Mouse (Mus musculus) layer of hippocampus, adult 9-10 months (tissue): Measurements from ENCODE around the gene Rbbp8nl.

ENCODE experiments used
- DNase-seq: peaks from one replicate; pipeline ENCODE4 v3.0.0; 2022; ENCODE audit warnings: low spot score

Rbbp8nl gene

GRCm38 (mm10) chr2:180257001-180257521 is 32.6 kb downstream of the Rbbp8nl start, which contains the start of gene Rps21:
Gene Rps21, plus strand, starts transcription at chr2:180257377.
- peak; percentile 94 for DNase-seq

DNA sequence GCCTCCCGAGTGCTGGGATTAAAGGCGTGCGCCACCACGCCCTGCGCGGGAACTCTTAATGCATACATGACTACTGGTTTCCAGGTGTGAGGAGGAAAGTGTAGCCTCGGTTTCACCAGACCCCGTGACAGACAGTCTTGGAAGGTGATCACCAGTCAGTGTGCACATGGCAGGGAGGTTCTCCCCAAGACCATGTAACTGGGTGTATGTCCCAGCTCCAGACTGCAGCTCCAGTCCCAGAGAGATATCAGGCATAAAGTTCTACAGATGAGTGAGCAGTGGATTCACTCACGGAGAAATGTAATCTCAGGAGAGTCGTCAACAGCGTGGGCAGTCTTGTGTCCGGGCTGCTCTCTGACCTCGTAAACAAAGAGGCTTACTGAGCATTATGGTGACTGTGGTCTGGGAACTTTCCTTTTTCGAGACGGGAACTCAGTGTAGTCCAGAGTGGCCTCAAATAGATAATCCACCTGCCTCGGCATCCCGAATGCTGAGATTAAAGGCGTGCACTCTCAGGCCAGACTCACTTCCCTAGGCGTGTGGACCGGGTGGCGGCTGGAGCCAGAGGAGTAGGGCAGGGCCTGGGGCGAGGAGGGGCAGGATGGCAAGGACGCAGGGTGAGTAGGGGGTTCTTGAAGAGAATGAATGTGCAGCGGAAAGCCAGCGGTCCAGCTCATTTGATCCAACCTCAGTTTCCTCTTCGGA is 33.2 kb downstream of the Rbbp8nl start:
- DNase-seq, result no peak

DNA sequence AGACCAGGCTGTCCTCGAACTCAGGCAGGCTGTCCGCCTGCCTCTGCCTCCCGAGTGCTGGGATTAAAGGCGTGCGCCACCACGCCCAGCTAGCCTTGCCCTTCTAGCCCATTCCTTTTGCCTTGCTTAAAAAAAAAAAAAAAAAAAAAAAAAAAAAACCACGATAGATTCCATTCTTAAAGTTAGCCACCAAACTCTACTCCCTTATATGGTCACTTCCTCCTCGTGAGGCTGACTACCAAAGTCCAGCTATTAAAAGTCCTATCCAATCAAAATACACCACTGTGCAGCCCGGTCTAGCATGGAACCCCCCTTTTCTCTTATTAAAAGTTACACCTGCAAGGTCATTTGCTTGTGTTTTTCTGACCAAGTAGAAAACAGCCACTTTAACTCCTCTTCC is 34.0 kb downstream of the Rbbp8nl start:
- DNase-seq, result no peak

DNA sequence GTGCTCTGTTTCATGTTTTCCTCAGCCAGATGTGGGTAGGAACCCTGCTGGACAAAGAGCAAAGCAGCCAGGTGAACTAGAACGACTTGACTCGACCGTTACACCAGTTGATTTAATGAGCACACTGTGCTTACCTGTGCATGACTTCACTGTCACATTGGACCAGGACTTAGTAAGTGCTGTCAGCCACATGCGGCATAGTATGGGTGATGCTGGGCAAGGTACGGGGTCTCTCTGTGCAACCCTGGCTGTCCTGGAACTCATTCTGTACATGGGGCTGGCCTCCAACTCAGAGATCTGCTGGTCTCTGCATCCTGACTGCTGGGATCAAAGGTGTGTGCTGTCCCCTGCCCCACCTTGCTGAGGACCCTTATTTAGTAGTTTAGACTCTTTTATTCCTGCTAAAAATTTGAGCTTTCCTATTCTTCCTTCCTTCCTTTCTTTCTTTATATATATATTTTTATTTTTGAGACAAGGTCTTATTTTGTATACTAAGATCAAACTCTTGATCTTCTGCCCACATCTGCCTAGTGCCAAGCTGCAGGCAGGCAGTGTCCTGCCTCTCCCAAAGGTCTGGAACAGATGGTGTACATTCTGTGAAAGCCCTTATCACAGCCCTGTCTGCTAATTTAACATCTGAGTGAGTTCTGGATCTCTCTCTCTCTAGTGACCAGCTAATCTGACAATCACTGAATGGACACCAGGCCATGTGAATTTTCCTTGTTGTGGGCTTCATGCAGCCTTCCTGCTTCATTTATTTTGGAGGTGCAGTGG is 35.1 kb downstream of the Rbbp8nl start:
- no peak for DNase-seq

DNA sequence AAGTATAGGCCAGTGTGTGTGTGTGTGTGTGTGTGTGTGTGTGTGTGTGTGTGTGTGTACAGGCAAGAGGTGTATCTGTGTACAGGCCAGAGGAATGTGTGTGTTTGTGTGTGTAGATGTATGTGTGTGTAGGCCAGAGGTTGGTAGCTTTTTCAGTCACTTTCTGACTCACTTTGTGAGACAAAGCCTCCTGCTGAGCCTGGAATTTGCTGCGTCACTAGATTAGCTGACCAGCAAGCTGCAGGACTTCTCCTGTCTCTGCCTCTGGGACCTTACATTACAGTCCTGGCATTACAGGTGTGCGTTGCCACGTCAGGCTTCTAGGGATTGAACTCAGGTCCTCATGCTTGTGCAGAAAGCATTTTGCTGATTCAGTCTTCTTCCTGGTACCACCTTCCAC is 37.8 kb downstream of the Rbbp8nl start:
- DNase-seq, result no peak

DNA sequence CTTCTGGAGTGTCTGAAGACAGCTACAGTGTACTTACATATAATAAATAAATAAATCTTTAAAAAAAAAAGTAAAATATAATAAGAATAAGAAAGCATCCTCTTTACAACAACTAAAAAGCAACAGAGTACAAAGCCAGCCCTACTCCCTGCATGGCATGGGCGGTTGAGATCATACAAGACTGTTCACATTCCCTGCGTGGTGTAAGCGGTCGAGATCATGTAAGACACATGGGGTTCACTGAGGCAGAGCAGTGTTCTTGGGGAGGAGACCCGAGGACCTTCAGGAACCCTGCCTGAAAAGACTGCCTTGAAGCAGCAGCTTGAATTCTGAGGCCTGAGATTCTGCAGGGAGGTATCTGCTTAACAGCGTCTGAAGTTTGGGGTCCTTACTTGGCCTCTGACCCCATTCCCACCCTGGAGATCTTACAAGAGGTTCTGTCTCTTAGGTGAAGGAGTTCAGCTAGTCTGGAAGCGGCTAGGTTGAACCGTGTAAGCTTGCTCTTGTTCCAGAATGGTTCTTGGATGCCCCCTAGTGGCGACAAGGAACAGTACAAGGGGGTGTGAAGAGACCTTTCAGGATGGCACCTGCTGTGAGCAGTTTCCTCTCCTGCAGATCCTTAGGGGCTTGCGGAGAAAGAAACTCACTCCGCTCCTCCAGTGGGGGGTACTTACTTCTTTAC is 38.6 kb downstream of the Rbbp8nl start:
- no peak for DNase-seq

- DNase-seq, result no peak
Measured at GRCm38 (mm10) chr2:180248947-180249660, 40.6 kb downstream of the Rbbp8nl start.

DNA sequence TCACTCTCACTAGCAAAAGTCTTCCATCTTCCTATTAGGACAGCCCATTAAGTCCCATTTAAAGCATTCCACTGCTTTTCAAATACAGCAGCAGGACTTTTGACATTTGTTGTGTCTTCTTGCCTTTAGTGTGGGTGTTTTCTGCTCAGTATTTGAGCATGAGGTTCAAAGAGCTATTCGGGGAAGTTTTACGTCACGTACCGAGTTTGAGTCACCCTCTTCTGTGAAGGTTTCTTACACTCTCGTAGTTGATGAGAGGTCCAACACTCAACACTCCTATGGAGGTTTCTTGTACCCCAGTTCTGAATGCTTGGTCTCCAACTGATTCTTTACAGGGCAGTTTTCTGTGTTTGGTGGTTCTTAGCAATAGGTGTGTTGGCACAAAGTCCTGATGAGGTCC is 41.8 kb downstream of the Rbbp8nl start:
- DNase-seq, result no peak

DNA sequence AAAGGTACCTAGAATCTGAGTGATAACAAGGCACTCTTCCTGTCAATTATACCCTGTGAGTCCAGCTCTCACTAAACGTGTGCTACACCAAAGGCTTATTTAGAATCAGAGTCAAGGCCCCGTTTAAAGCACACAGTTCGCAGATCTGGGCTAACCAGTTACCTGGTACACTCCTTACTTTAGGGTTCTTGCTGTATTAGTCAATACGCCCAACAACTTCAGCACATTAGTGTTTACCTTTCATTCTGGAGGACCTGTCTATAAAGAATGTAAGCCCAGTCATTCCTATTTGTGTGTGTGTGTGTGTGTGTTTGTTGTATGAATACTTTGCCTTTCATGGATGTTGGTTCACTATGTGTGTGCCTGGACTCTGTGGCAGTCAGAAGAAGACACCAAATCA is 46.6 kb downstream of the Rbbp8nl start:
- DNase-seq, result no peak

DNA sequence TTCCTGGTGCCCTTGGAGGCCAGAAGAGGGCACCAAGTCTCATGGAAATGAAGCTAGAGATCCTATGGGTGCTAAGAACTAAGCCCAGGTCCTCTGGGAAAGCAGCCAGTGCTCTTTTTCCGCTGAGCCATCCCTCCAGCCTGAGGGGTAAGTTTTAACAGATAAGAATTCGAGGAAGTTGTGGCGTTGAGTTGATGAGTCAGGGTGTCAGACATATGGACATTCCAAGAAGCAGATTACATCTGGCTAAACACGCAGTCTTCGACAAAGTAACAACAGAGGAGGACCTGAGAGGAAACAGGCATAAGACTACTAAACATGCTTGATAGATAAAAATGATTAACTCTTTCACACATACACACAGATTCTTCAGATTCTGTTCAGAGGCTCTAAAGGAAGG is 51.1 kb downstream of the Rbbp8nl start:
- DNase-seq, result no peak

- DNase-seq, result no peak
Measured at GRCm38 (mm10) chr2:180237601-180238345, 51.9 kb downstream of the Rbbp8nl start.

DNA sequence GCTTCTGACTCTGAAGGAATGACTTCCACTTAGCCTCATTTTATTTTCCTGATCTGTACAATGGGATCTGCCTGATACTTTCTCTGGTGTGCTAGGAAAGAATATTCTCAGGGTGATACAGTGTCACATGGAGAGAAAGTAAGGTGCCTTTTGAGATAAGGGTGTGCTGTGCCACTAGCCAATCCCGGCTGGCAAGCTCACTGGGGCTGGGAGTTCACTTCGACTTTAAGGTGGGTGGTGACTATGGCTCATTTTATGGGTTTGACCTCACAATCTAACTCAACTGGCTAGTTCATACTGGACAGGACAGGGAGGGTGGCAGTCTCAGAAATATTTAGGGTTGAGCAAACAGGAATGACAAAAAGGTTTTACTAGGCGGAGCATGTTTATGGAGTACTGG is 52.7 kb downstream of the Rbbp8nl start:
- DNase-seq, result no peak

GRCm38 (mm10) chr2:180236500-180236899 is 53.2 kb downstream of the Rbbp8nl start:
- DNase-seq, result no peak

- DNase-seq, result no peak
Measured at GRCm38 (mm10) chr2:180235788-180236187, 53.9 kb downstream of the Rbbp8nl start.

- DNase-seq, result no peak
Measured at GRCm38 (mm10) chr2:180234980-180235379, 54.7 kb downstream of the Rbbp8nl start.

DNA sequence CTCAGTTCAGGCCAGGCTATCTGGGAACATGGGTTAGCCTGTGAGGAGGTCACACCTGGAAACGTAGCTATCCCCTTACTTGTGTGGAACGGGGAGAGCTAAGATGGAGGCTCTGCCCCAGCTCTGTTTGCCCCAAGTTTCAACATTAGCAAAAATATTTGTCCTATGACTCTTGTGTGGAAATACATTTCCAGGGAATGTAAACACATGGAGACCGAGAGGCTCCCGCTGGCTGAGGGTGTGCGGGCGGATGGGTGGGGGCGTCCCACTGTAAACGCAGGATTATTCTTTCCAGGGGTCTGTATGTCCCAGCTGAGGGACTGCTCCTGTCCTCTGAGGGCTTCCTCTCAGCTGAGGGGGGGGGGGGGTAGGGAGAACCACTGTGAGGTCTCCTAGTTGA is 55.3 kb downstream of the Rbbp8nl start:
- DNase-seq, result no peak

GRCm38 (mm10) chr2:180233101-180233904 is 56.4 kb downstream of the Rbbp8nl start:
- no peak for DNase-seq

GRCm38 (mm10) chr2:180230482-180230881 is 59.2 kb downstream of the Rbbp8nl start:
- DNase-seq, result no peak

GRCm38 (mm10) chr2:180229129-180229528 is 60.5 kb downstream of the Rbbp8nl start:
- DNase-seq, result no peak

DNA sequence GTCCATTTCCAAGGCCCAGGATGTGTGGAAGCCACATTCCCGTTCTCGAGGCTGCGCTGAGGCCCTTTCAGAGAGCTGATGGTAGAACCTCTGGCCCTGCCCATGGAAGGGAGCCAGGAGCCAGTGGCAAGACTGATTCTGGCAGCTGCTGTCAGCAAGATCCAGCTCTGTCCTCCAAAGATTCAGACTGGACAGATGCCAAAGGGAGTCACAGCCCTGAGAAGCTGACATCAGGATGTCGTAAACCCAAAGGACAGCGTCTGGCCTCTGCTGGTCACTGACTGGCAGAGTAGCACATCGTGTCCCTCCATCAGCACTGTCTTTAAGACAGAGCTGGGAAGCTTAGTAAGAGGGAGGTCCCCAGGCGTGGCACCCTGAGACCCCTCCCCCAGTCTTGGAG is 61.1 kb downstream of the Rbbp8nl start:
- DNase-seq, result no peak

GRCm38 (mm10) chr2:180228060-180228458 is 61.6 kb downstream of the Rbbp8nl start:
- DNase-seq, result no peak
